Comparison of ENCODE assay signal across 8 mouse cellular contexts in genomic region chr2:32537941-32538340, GRCm38 (mm10). TPM values are rescaled to one million over a fixed set of nuclear protein-coding genes. Genes with fewer than 3 reads are reported as not detected.
DNase-seq lines count a peak whose midpoint lies in the region; ATAC-seq and TF ChIP-seq lines count a peak whose summit lies in the region.

No protein-coding gene starts in this region.

- peaks cover 17% of the 10 kb centered on the region; the same call in 1 of the 2 replicates for H3K4me1 ChIP-seq in intestine, postnatal 0 days (replicated peaks; ENCODE audit: control insufficient read depth, insufficient read depth, low read length)
- peaks cover 67% of the 10 kb centered on the region for H3K4me1 ChIP-seq in midbrain, embryonic 15.5 days

- DNase-seq in layer of hippocampus, adult 2 months (ENCODE audit: low spot score in 2 of 2) = no peak
- no peak for DNase-seq in layer of hippocampus, adult 11-12 months (ENCODE audit: low spot score)
- peak; percentile 56 to 77 for DNase-seq in heart, adult 18-20 months
- DNase-seq in frontal cortex, postnatal 25 days (ENCODE audit: low spot score in 2 of 2) = no peak
- no peak for DNase-seq in thymus, postnatal 14 days

- no peak for TF ChIP-seq CTCF in layer of hippocampus, adult 2 months (conservative IDR thresholded peaks at IDR 0.05)
- TF ChIP-seq CTCF in intestine, postnatal 0 days (IDR thresholded peaks at IDR 0.05; ENCODE audit: low read depth) = no peak

- peak overlapping the region; percentile 91; the same call in 1 of the 2 replicates for H3K9ac ChIP-seq in intestine, postnatal 0 days (ENCODE audit: low read depth, low read length)
- H3K9ac ChIP-seq in midbrain, embryonic 15.5 days = no peak overlapping the region; the same call in 1 of the 2 replicates

- no peaks in the 10 kb centered on the region for H3K36me3 ChIP-seq in intestine, postnatal 0 days (ENCODE audit: control insufficient read depth, insufficient read depth)
- H3K36me3 ChIP-seq in midbrain, embryonic 15.5 days (replicated peaks) = no peaks in the 10 kb centered on the region

- ATAC-seq in intestine, postnatal 0 days = no peak
- ATAC-seq in midbrain, embryonic 15.5 days (replicated peaks) = no peak
- no peak for ATAC-seq in erythroblast, adult 5-6 weeks (replicated peaks; ENCODE audit: low FRiP score, poor library complexity, severe bottlenecking)

- peak overlapping the region; percentile 93 for H3K27ac ChIP-seq in layer of hippocampus, adult 2 months
- H3K27ac ChIP-seq in intestine, postnatal 0 days (ENCODE audit: low read depth, low read length) = peak overlapping the region; percentile 71
- H3K27ac ChIP-seq in midbrain, embryonic 15.5 days = no peak overlapping the region

- no peaks in the 10 kb centered on the region for H3K27me3 ChIP-seq in intestine, postnatal 0 days (replicated peaks; ENCODE audit: control insufficient read depth, insufficient read depth, low read length)
- no peaks in the 10 kb centered on the region for H3K27me3 ChIP-seq in midbrain, embryonic 15.5 days (replicated peaks)

- WGBS in intestine, postnatal 0 days = 52% methylated on average over 5 of the region's 5 CpGs
- WGBS in midbrain, embryonic 15.5 days = 73% methylated on average over 5 of the region's 5 CpGs

- peak overlapping the region; percentile 88 for H3K4me2 ChIP-seq in intestine, postnatal 0 days (replicated peaks; ENCODE audit: low read depth)
- H3K4me2 ChIP-seq in midbrain, embryonic 15.5 days = peak overlapping the region; percentile 72

- no peaks in the 10 kb centered on the region for H3K9me3 ChIP-seq in intestine, postnatal 0 days (ENCODE audit: control insufficient read depth)
- no peaks in the 10 kb centered on the region for H3K9me3 ChIP-seq in midbrain, embryonic 15.5 days

- peak overlapping the region; percentile 98 for H3K4me3 ChIP-seq in layer of hippocampus, adult 2 months
- peak overlapping the region; percentile 91 for H3K4me3 ChIP-seq in intestine, postnatal 0 days (ENCODE audit: low read depth, low read length)
- peak overlapping the region; percentile 89 for H3K4me3 ChIP-seq in midbrain, embryonic 15.5 days

RNA-seq across cellular contexts. Expression of gene Fam102a, which starts 2.8 kb away (rescaled TPM):
- 10 to 100 TPM; 77.1 TPM for total RNA-seq in layer of hippocampus, adult 2 months (2021)
- total RNA-seq in heart, adult 18-20 months (2021) = 1 to 10 TPM; 4.9 to 5.9 TPM
- 18.0 and 18.4 TPM in 2 replicates for polyA plus RNA-seq in intestine, postnatal 0 days (2015; fragmentation: Nextera tagmentation; extraction: Ambion mirVana)
- 7.3 TPM in 2 replicates for polyA plus RNA-seq in midbrain, embryonic 15.5 days (2015; fragmentation: Nextera tagmentation; extraction: Ambion mirVana)
- 1.2 and 2.7 TPM in 2 replicates for total RNA-seq in erythroblast, adult 5-6 weeks (2015; ENCODE audit: low replicate concordance)
- 0.28 and 6.5 TPM in 2 replicates for total RNA-seq in erythroblast, adult 5-6 weeks (2017; ENCODE audit: low replicate concordance)

RNA-seq across cellular contexts. Expression of gene Dpm2, which starts 32.7 kb away (rescaled TPM):
- 10 to 100 TPM; 77.6 to 84.0 TPM for total RNA-seq in layer of hippocampus, adult 2 months (2021)
- total RNA-seq in heart, adult 18-20 months (2021) = 10 to 100 TPM; 14.0 to 20.2 TPM
- polyA plus RNA-seq in intestine, postnatal 0 days (2015; fragmentation: Nextera tagmentation; extraction: Ambion mirVana) = 120 and 124 TPM in 2 replicates
- 145 and 150 TPM in 2 replicates for polyA plus RNA-seq in midbrain, embryonic 15.5 days (2015; fragmentation: Nextera tagmentation; extraction: Ambion mirVana)
- total RNA-seq in erythroblast, adult 5-6 weeks (2015; ENCODE audit: low replicate concordance) = 26.9 and 41.0 TPM in 2 replicates
- 8.6 and 18.2 TPM in 2 replicates for total RNA-seq in erythroblast, adult 5-6 weeks (2017; ENCODE audit: low replicate concordance)

RNA-seq across cellular contexts. Expression of gene Pip5kl1, which starts 36.7 kb away (rescaled TPM):
- total RNA-seq in layer of hippocampus, adult 2 months (2021) = 1 to 10 TPM; 4.4 to 5.0 TPM
- not detected for total RNA-seq in heart, adult 18-20 months (2021)
- polyA plus RNA-seq in intestine, postnatal 0 days (2015; fragmentation: Nextera tagmentation; extraction: Ambion mirVana) = not detected in 2 replicates
- 11.3 and 11.8 TPM in 2 replicates for polyA plus RNA-seq in midbrain, embryonic 15.5 days (2015; fragmentation: Nextera tagmentation; extraction: Ambion mirVana)
- total RNA-seq in erythroblast, adult 5-6 weeks (2015; ENCODE audit: low replicate concordance) = not detected in 2 replicates
- total RNA-seq in erythroblast, adult 5-6 weeks (2017; ENCODE audit: low replicate concordance) = 1.9 TPM in 1 of 2 replicates, not detected in the other

RNA-seq across cellular contexts. Expression of gene 9430097D07Rik, which starts 37.5 kb away (rescaled TPM):
- under 1 TPM in 1 of 2 experiments, not detected in 1; 0.71 TPM for total RNA-seq in layer of hippocampus, adult 2 months (2021)
- not detected for total RNA-seq in heart, adult 18-20 months (2021)
- 0.14 TPM in 1 of 2 replicates, not detected in the other for polyA plus RNA-seq in intestine, postnatal 0 days (2015; fragmentation: Nextera tagmentation; extraction: Ambion mirVana)
- 0.60 and 0.86 TPM in 2 replicates for polyA plus RNA-seq in midbrain, embryonic 15.5 days (2015; fragmentation: Nextera tagmentation; extraction: Ambion mirVana)
- total RNA-seq in erythroblast, adult 5-6 weeks (2015; ENCODE audit: low replicate concordance) = not detected in 2 replicates
- total RNA-seq in erythroblast, adult 5-6 weeks (2017; ENCODE audit: low replicate concordance) = not detected in 2 replicates

RNA-seq across cellular contexts. Expression of gene St6galnac4, which starts 49.0 kb away (rescaled TPM):
- 10 to 100 TPM; 36.4 to 40.0 TPM for total RNA-seq in layer of hippocampus, adult 2 months (2021)
- total RNA-seq in heart, adult 18-20 months (2021) = 10 to 100 TPM; 14.7 to 16.1 TPM
- polyA plus RNA-seq in intestine, postnatal 0 days (2015; fragmentation: Nextera tagmentation; extraction: Ambion mirVana) = 5.7 and 6.6 TPM in 2 replicates
- 33.3 and 36.5 TPM in 2 replicates for polyA plus RNA-seq in midbrain, embryonic 15.5 days (2015; fragmentation: Nextera tagmentation; extraction: Ambion mirVana)
- 8.8 and 9.4 TPM in 2 replicates for total RNA-seq in erythroblast, adult 5-6 weeks (2015; ENCODE audit: low replicate concordance)
- 3.8 and 4.9 TPM in 2 replicates for total RNA-seq in erythroblast, adult 5-6 weeks (2017; ENCODE audit: low replicate concordance)

Comparison
In these comparisons a context has a peak if more than half of its experiments do, and no peak if none do; other contexts are left out.
1. DNase-seq: peak in heart, adult 18-20 months (2 of 2); none in layer of hippocampus, adult 2 months (0 of 2), layer of hippocampus, adult 11-12 months (single experiment), frontal cortex, postnatal 25 days (0 of 2) and thymus, postnatal 14 days (single experiment).
2. RNA of gene Fam102a, which starts 2.8 kb away (total RNA-seq): 77.1 TPM in layer of hippocampus, adult 2 months; 0.28 to 6.5 TPM in erythroblast, adult 5-6 weeks and 4.9 to 5.9 TPM in heart, adult 18-20 months; every median in the first group is over 10 times any median in the second.
3. Peak in every context shown above with its lines, with median percentiles within 50 percentile points of each other: H3K4me3 ChIP-seq.